Mouse (Mus musculus) forebrain, embryonic 15.5 days (tissue): ENCODE results near the gene Usp9y. TPM values are rescaled to one million over a fixed set of nuclear protein-coding genes. Genes with fewer than 3 reads are reported as not detected.

Experiments
- ATAC-seq: fragments of 200-750 bp; cut with Nextera tagmentation; replicated peaks from 2 replicates; pipeline ENCODE4 v1.8.0; 2017; ENCODE audit warnings: mild to moderate bottlenecking, moderate TSS enrichment, moderate library complexity
- H3K27ac ChIP-seq: fragments of 300-500 bp; sonication (generic); replicated peaks from 2 replicates; pipeline ENCODE4 v1.5.1; 2015; ENCODE audit warnings: mild to moderate bottlenecking, inconsistent platforms
- H3K27me3 ChIP-seq: fragments of 300-500 bp; sonication (generic); 2 replicates; pipeline ENCODE4 v1.6.1; 2015; ENCODE audit warnings: inconsistent platforms
- H3K36me3 ChIP-seq: fragments of 300-500 bp; sonication (generic); 2 replicates; pipeline ENCODE4 v1.6.1; 2015; ENCODE audit warnings: mild to moderate bottlenecking, inconsistent platforms
- H3K4me1 ChIP-seq: fragments of 300-500 bp; sonication (generic); 2 replicates; pipeline ENCODE4 v1.6.1; 2015; ENCODE audit warnings: inconsistent platforms
- H3K4me2 ChIP-seq: fragments of 300-500 bp; sonication (generic); replicated peaks from 2 replicates; pipeline ENCODE4 v1.6.1; 2015; ENCODE audit warnings: mild to moderate bottlenecking, inconsistent platforms
- H3K4me3 ChIP-seq: fragments of 300-500 bp; sonication (generic); 2 replicates; pipeline ENCODE4 v1.5.1; 2015; ENCODE audit warnings: mild to moderate bottlenecking, inconsistent platforms
- H3K9ac ChIP-seq: fragments of 300-500 bp; sonication (generic); replicated peaks from 2 replicates; pipeline ENCODE4 v1.6.1; 2015; ENCODE audit warnings: mild to moderate bottlenecking, inconsistent platforms
- H3K9me3 ChIP-seq: fragments of 300-500 bp; sonication (generic); 2 replicates; pipeline ENCODE4 v1.6.1; 2016; ENCODE audit warnings: inconsistent platforms
- WGBS: fragments of 180-500 bp; shearing (Covaris S2); methylation state at CpG from one replicate; pipeline ENCODE4 v1.1.7; 2015; ENCODE audit warnings: mixed read lengths; 5-methylcytosine and 5-hydroxymethylcytosine counted together
- polyA plus RNA-seq: library from polyadenylated mRNA; unstranded; fragments of >200 nt; fragmentation: Nextera tagmentation; extraction: Ambion mirVana; gene quantifications from 2 replicates; pipeline ENCODE4 v1.2.1, GENCODE M21; 2015

The Usp9y gene
- not detected in 2 replicates for polyA plus RNA-seq

DNA sequence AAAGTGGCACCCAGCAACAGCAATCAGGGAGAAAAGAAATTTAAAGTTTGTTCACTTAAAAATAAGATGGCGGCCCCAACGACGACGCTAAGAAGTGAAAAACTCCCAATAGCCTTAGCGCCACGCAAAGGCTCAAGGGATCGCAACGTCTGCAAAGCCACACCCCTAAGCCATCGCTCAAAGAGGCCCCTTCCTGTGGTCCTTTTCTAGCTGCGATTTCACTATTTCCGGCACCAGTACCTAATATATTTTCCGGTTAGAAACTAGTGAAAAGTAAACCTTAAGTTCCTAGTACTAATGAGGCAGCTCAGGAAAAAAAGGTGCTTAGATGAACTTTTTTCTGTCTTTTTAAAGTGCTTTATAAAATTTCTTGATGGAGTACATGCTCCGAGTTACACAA lies at the start of gene Usp9y:
Gene Usp9y (minus strand): TSS at position 101 of the 400 bp plus-strand sequence.
- Histone ChIP-seq H3K36me3 (no peaks in the 10 kb centered on the region), H3K4me1 (no peaks in the 10 kb centered on the region), H3K9ac (no peak within 1 kb of the TSS), H3K27ac (no peak within 1 kb of the TSS), H3K27me3 (no peaks in the 10 kb centered on the region), H3K9me3 (no peaks in the 10 kb centered on the region), H3K4me3 (no peak within 1 kb of the TSS), H3K4me2 (no peak within 1 kb of the TSS)
- 93% methylated on average over 13 of the region's 13 CpGs for WGBS
- ATAC-seq = no peak

DNA sequence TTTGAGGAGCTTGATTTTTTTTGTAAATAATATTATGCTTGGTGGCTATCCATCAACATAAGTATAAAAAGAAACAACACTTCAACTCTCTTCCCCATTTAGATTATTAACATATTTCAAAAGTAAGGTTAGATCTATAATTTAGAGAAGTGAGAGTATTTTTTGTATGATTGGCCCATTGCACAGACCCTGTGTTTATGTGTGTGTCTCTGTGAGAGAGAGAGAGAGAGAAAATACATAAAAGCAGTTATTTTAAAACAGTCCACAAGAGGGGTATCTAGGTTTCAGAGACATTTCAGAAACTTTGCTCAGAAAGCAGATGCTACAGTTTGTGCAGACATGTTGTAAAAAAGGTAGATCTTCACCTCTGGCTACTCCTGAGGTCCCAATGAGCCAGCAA lies 165.9 kb downstream of the Usp9y start:
- no peaks in the 10 kb centered on the region for H3K9me3 ChIP-seq
- no peak overlapping the region for H3K9ac ChIP-seq
- no peak for ATAC-seq
- no peaks in the 10 kb centered on the region for H3K4me1 ChIP-seq
- no peak overlapping the region for H3K4me2 ChIP-seq
- H3K27me3 ChIP-seq = no peaks in the 10 kb centered on the region
- H3K4me3 ChIP-seq = no peak overlapping the region
- no peak overlapping the region for H3K27ac ChIP-seq
- no peaks in the 10 kb centered on the region for H3K36me3 ChIP-seq

DNA sequence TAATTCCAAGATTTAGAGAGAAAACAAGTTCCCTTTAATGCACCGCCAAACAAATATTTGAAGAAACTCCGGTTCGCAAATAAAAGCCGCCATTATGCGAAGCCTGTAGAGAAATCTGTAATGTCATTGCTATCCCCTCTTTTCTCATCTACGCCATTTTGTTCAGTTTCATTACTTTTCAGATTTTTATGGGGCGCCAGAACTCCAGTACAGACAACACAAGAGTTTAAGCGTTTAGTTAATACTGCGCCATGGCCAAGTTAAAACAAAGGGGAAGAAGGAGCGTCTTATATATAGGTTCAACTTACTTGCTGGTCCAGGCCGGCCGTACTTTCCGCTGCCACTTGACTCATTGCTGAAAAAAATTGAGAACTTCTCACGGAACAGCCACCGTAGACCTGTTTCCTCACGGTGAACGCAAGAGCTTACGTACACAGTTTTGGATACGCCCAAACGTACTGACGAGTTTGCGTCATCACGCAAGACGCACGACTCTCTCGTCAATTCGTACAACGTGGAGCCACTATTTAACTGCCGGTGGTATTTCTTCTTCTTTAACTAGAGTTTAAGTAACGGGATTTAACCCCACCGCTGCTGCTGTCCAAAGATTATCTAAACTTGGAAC lies 173.3 kb downstream of the Usp9y start, which contains the start of gene Ddx3y:
Gene Ddx3y (minus strand): TSS at position 459 of the 625 bp plus-strand sequence.
- H3K27me3 ChIP-seq = no peaks in the 10 kb centered on the region
- H3K4me2 ChIP-seq = peak within 1 kb of the TSS; percentile 36
- H3K9ac ChIP-seq = peak within 1 kb of the TSS; percentile 35
- 1% methylated on average over 31 of the region's 31 CpGs for WGBS
- ATAC-seq = peak; percentile 98
- peak within 1 kb of the TSS; percentile 42 for H3K4me3 ChIP-seq
- no peaks in the 10 kb centered on the region for H3K4me1 ChIP-seq
- H3K27ac ChIP-seq = no peak within 1 kb of the TSS; the same call in 1 of the 2 replicates
- no peaks in the 10 kb centered on the region for H3K9me3 ChIP-seq
- H3K36me3 ChIP-seq = no peaks in the 10 kb centered on the region

DNA sequence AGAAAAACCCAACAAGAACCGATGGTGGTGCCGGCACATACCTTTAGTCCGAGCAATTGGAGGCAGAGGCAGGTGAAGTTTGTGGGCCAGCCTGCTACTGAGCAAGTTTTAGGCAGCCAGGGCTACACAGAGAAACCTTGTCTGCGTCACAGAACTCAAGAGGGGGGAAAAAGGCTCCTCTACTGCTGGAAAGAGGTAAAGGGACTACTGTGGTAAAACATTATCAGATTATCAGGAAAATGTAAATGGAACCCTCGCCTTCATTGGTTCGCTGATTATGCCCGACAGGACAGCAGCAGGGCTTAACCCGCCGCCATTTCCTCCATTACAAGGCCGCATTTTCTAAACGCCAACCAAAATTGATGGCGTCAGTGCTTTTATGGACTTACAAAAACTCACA lies 173.8 kb downstream of the Usp9y start:
- Histone ChIP-seq H3K36me3 (no peaks in the 10 kb centered on the region), H3K27me3 (no peaks in the 10 kb centered on the region), H3K9me3 (no peaks in the 10 kb centered on the region), H3K4me1 (no peaks in the 10 kb centered on the region), H3K4me3 (peak overlapping the region; percentile 42), H3K27ac (no peak overlapping the region; the same call in 1 of the 2 replicates), H3K4me2 (peak overlapping the region; percentile 36), H3K9ac (peak overlapping the region; percentile 35)
- ATAC-seq = peak; percentile 13; the same call in 1 of the 2 replicates
- 2% methylated on average over 12 of the region's 12 CpGs for WGBS

Other genes starting within 250 kb of the Usp9y start
- 8.1 and 9.9 TPM in 2 replicates for gene Uty, start 214.0 kb downstream of the Usp9y start, polyA plus RNA-seq
- gene Ddx3y, start 173.2 kb downstream of the Usp9y start, polyA plus RNA-seq = 14.5 and 19.0 TPM in 2 replicates